Mouse (Mus musculus) skeletal muscle tissue, adult 2 months (tissue): ENCODE results near the gene Cwh43.

ENCODE experiments used
- DNase-seq: peaks from one replicate; pipeline ENCODE4 v3.0.0-alpha.2; 2012; ENCODE audit warnings: low read depth, low spot score

Cwh43 gene

DNA sequence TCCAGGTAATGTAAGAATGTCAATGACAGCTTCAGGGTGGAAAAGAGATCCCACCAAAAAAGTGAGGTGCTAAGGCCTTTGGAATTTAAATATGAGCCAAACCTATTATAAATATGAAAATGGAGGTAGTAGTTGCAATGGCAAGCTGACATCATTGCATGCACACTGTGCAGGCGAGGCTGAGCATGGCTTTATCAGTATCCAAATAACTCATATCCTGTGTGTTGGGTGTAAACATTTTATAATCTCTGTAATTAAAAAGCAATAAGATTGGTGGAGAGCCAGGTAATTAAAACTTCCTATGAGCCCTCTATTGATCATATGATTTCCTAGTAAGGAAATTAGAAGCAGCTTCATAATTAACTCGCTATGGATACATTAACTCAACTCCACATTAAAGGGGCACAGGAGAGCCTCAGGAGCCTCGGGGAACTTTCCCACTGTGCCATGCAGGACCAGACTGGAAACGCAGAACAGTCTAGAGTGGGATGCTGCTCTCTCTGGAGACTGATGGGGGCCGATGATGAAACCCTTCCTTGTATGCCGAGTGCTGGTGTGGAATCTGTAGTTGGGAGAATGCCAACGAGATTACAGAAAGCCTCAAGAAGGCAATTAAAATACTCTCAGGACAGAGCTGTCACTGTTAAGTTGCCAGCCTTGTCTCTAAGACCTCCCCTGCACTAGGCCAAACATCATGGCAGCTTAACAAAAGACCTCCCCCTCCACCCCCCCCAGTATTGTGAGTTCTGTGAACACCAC, 5.9 kb upstream of the Cwh43 start:
- peak; percentile 11 for DNase-seq

DNA sequence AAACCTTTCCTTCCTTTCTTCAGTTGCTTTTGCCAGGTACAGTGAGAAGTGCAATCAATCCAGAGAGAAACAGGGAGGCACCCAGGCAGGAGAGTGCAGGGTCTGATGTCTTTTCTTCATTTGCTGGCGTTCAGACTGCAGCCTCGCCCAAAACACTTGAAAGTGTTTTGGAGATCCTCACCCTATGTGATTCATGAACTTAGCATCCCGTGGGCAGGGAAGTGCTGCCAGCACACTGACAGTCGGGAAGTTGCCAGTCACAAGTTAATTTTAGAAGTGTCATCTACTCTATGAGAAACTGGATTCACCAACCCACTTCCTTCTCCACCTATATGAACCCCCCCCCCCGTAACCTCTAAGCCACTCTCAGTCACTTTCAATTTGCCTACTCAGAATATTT, 4.5 kb upstream of the Cwh43 start:
- DNase-seq, result peak; percentile 19

DNA sequence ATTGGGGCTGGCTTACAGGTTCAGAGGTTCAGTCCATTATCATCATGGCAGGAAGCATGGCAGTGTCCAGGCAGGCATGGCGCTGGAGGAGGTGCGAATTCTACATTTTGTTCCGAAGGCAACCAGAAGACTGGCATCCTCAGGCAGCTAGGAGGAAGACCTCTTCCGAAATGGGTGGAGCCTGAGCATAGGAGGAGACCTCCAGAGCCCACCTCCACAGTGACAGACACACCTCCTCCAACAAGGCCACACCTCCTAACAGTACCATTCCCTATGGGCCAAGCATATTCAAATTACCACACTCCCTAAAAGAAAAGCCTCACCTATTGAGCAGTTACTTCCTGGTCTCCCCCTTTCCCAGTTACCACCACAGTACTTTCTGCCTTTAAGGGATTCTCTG, 3.0 kb upstream of the Cwh43 start:
- DNase-seq, result no peak

DNA sequence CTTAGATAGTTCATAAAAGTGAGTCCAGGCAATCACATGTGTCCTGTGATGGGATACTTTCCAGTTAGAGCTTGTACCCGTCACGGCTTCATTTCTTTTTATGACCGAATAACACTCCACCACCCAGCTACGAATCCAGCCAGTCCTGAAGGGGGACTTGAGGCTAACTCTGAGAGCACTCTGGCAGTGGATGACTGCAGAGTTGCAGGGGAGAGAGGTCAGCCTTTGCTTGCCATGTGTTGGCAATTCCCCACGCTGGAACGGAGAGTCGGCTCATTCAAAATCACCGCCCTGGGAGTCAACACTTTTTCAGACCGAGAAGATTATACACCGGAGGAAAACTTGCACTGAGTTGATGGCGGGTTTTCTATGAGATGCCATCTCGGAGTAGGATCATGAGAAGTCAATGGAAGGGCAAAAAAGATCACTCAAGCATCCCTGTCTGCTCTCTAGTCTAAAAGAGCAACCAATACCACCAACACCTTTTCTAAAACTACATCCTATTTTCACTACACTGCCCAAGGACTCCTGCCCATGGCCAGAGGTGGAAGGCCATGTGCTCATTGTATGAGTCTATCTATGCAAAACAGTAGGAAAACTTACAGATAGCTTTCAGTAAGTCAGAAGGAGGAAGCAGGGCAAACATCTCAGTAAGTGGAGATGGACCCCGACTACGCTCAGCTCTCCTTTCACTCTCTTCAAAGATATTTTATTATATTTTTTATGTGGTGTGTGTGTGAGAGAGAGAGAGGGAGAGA, 2.4 kb upstream of the Cwh43 start:
- DNase-seq, result no peak

DNA sequence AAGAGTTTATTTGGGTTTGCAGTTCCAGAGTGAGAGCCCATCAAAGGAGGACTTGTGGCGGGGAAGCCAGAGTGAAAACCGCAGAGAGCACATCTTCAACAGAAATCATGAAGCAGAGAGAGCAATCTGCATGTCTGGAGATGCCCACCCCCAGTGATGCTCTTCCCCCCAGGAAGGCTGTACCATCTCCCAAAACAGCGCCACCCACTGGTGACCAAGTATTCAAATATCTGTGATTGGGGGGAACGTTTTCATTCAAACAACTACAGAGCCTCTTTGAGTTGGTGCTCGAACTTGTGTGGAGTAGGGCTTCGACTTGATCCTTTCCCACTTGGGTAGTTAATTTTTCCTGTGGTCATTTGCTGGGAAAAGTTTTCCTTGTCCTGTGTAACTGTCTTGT, 1.1 kb upstream of the Cwh43 start:
- DNase-seq, result no peak

DNA sequence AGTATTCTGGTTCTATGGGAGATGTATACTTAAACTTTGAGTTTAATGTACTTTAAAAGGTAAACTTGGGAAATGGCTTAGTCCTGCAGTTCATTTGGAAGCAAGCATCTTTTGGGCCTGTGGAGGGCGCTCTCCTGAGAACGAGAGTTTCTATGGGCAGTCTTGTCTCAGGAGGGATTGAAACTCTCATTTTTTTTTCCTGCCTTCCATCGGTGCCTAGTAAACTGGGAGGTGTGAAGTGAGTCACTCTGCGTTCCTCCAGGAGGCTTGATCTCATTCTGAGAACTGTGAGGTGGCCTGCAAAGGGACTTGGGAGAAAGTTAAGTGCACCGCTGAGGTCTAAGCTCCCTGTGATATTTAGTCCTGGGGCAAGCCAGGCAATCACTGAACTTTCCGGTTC, 986 bp downstream of the Cwh43 start:
- no peak for DNase-seq

DNA sequence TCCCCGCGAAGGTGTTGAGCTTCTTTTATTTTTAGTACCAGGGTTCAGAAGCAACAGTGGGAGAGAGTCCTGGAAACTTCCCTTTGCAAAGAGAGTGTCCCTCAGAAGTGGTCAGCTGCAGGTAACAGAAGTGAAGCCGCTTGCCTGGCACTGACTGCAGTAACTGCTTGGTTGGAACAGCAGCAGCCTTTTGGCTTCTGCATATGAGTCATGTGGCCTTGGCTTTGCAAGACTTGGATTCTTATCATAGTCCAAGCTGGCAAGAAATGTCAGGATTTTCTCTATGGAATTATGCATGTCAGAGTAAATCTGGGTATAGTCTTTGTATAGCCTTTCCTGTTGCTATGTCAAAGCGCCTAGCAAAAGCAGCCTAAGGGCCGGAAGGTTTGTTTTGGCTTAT, 4.1 kb downstream of the Cwh43 start:
- no peak for DNase-seq

DNA sequence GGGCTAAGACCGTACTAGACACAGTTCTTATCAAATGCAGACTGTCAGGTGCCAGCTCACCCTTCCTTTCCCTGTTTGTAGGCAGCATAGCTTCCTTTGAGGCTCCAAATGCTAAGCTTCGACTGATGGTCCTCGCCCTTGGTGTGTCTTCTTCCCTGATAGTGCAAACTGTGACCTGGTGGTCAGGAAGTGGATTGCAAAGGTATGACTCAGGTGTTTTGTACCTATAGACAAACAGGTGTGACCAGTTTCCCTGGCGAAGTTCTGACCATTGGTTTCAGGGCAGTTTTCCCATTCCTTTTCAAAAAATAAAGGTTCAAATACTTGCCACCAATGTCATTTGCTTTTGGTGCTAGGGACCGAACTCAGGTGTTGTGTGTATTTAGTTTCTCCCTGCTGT, 5.9 kb downstream of the Cwh43 start:
- no peak for DNase-seq

DNA sequence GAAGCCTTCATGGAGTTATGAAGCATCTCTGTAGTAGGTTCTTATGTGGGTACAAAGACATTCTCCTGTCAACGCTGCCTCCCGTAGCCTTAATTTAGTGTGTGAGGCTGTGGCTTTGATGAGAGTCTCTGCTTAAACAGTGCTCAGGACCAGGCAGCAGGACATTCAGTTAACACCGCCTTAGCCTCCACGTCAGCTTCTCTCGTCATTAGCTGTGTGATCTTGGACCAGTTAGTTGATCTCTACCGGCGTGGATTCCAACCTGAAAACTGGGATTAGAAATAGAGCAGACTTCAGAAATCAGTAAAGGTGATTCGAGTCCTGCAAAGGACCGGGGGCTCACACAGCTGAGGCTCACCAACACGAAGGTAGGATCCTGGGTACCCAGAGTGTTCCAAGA, 8.3 kb downstream of the Cwh43 start:
- DNase-seq, result no peak

DNA sequence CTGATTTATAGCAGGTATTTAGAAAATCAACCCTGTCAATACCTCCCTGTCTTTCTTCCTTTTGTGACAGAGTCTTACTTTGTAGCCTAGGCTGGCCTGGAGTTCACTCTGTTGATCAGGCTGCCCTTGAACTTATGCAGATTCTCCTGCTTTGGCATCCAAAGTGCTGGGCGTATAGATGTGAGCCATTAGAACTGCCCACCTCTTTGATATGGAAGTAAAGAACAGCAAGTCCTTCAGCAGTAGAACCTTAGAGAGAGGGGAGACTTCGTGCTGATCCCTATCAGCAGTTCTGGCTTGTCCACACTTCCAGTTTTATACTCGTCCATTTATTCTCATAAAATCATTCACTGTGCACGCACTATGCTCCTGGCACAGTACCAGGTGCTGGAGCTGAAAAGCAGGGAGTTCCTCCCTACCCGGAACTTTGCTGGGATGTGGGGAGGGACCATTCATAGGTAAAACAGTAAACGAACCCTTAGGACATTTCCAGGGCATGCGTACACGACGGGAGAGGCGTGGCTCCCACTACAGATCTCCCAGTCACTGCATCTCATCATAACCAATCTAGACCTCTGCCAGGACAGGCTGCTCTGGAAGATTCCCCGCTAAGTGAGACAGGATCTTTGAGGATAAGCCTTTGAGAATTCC, 13.3 kb downstream of the Cwh43 start:
- DNase-seq, result no peak

DNA sequence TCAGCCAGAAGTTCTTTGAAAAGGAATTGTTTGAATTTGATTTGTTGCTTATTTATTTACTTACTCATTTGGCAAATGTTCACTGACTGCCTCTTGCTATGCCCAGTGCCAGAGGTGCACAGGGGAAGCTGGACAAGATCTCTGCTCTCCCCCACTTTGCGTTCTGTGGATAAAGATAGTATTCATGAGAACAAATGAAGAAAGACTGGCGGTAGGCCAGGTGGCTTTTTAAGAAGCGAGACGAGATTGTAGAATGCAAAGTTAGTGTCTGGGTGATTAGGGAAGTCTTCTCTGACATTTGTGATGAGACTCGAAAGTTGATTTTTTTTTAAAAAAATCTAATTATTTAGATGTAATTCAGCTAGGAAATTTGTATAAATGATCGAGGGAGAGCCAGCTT, 20.9 kb downstream of the Cwh43 start:
- DNase-seq, result no peak

DNA sequence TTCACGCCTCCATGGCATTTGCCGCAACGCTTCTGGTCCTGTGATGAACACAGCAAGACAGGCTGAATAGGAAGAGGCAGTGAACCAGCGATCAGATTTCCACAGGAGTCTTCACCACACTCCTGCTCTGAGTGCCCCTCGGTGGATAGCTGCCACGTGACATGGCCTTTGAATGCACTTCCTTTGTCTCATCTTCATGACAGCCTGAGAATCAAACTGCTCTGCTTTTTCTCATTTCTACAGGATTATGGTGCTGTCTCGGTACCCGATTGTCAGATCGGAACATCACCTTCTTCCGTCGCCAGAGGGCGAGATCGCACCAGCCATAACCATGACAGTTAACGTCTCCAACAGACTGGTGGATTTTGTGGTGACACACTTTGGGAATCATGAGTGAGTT, 25.7 kb downstream of the Cwh43 start:
- peak; percentile 18 for DNase-seq

DNA sequence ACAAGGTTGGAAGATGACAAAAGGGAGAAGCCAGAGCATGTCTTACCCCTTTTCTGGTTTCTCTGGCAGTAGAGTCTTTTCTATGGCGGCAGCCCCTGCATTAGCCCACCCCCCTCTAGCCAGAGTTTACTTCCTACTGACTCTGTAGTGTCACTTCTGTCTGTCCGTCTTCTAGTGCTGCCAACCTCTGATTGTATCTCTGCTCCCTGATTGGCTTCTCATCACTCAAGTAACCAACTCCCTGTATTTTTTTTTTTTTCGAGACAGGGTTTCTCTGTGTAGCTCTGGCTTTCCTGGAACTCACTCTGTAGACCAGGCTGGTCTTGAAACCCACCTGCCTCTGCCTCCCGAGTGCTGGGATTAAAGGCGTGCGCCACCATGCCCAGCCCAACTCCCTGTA, 26.9 kb downstream of the Cwh43 start:
- DNase-seq, result no peak

DNA sequence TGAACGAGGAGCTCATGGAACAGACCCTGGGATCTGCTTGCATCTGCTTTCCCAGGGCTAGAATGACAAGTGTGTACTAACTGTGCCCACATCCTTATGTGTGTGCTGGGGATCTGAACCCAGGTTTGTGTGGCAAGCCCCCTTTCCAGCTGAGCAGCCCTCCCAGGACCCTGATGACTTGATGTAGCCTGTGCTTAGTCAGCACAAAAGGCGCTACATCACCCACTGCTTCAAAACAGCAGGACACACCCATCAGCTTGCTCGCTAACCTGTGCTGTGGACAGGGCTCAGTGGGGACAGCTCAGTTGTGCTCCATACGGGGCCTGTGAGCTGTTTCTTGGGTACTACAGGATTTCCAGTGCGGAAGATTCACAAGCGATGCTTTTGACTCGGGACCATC, 28.9 kb downstream of the Cwh43 start:
- no peak for DNase-seq

DNA sequence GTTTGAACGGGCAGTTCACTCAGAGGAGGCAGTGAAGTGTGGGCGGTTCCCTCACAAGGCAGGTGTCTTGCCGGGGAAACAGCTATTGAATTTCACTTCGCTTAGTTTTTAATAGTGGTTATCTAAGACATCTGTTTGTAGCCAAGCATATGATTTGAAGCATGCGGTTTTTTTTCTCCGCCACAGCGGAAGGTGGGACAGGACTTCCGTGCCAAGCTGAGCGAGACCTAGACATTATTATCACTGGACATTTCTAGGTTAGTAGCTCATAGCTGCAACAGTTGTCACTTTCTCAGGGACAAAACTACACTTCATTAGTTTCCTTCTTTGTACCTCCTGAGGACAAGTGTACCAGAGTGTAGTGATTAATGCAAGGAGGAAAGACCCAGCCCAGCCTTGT, 36.3 kb downstream of the Cwh43 start:
- peak; percentile 7 for DNase-seq

DNA sequence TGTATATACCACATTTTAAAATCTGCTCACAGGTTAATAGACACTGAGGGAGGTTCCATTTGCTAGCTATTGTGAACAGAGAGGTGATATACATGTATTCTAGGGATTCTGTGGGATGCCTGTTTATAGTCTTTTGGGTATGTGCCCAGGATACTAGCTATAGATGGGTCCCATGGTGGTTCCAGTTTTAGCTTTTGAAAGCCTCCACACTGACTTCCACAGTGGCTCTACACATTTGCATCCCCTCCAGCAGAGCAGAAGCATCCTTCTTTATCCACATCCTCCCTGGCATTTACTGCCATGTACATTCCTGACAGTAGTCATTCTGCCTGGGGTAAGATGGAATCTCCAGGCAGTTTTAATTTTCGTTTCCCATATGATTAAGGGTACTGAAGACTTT, 44.4 kb downstream of the Cwh43 start:
- DNase-seq, result no peak

DNA sequence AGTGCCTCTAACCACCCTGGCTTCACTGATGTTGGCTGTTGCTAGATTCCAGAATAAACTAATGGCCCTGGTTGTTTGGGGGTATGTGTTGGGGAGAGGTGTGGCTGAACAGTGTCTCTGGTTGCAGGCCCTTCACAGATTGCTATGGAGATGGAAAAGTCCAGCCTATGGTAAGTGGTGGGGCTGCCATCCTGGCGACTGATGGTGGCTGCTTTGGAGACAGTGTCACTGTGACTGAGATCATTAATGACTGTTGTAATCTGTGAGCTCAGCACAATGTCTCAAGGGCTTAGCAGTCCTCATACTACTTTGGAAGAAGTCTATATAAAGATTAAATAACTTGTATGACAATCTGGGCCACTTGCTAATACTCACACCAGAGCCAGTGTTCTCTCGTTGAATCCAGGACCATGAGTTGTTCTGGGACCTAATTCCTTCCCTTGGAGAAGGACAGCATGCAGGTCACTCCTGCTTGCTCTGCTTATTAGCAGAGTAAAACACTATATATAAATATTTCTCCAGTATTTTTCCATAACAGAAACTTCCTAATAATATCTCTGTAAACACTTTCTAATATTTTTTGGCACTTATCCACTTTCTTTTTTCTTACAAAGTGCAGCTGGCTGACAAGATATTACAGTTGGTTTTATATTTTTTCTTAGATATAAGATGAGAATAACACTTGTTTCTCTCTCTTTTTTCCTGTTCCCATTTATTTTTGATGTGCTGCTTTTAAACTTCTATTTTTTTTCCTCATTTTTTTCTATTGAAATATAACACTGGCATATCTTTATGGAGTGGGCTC, 48.8 kb downstream of the Cwh43 start:
- no peak for DNase-seq

DNA sequence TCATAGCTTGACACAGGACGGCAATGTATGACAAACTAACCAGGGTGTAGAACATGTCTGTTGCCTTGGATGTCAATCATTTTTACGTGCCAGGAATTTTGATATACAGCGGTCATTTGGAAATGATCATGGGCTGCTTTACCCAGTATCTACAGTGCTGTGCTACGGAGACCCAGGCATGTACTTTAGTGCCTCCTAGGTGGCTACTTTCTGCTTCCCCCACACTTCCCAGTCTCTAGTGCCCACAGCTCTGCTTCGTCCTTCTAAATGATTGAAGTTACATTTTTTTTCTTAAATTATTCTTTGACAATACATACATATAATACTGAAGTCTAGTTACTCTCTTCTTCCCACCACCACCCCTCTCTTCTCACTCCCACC, 49.4 kb downstream of the Cwh43 start:
- DNase-seq, result no peak

DNA sequence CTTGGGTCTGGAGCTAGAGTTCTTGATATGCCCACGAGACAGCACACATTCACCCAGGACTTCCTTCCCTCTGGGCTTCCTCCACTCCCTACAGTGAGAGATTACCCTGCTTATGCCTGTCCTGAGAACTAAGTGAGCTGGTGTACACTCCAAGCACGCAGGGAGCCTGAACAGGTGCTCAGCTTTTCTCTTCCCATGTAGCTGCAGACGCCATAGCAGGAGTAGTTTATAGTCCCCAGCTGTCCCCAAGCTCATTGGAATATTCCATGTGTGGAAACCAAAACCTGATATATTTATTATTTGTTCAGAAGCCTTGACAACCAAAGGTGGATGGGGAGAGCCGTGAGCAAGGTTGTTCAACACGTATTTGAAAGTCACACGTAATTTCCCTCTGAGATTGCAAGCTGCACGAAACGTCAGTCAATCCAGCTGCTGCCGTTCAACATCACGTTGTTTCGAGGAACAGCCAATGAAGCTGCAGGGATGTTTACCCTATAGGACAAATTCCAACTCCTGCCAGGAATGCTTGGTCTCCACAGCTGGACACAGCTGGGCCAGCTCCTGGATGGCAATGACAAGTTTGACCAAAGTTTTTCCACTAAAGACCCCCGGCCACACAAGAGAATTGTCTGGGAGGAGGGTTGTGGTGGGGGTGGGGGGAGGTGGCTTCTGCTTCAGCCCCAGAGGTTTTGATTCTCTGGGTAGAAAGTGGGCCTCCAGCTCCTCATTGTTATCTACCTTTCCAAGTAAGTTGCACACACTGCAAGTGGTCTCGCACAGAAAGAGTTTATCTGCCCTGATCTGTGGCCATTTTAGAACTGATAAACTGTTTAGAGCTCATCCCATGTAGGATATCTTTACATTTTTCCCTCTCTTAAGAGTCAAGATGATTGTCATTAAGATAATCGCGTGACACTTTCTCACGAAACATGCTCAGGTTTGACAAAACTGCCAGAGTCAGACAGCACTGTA, 62.9 kb downstream of the Cwh43 start:
- no peak for DNase-seq

DNA sequence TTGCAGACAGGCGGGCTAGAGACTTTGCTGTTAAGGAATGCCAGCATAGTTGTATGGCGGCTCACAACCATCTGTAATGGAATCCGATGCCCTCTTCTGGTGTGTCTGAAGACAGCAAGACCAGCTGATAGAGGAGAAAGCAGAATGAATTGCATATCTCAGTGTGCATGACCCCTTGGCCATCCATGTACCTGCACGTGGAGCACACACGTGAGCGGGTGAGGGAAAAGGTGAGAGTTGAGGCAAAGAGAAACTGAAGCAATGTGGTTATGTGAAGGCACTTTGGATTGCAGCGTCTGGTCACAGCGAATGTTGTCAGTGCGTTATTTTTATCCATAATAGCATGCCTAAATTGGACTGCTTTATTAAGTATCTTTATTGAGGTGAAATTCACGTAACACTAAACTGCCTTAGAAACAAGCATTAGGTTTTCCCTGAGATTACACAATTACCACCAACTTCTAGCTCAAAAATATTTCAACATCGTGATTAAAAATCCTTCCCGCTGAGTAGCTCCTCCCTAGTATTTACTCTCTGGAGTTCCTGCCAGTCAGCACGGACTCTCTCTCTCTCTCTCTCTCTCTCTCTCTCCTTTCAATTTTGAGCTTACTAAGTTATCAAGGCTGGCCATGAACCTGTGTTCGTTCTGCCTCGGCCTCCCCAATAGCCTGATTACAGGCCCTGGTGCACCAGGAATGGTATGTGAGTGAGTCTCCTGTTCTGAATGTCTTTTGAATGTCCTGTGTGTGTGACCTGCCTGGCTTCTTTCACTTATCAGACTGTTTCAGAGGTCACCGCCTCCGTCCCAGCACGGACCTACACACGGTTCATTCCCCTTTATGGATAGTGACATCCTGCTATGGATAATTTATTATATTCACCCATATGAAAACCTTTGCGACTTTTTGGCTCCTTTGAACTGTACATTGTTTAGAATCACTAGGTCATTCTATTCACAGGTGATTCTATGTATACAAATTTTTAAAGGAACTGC, 68.8 kb downstream of the Cwh43 start:
- DNase-seq, result no peak
